Mouse (Mus musculus) ovary, postnatal 36 days (tissue): Measurements from ENCODE around the gene Olfr656.

Experiments used
- DNase-seq: peaks from one replicate; pipeline ENCODE4 v3.0.0; 2022; ENCODE audit warnings: low spot score, mixed read lengths

Olfr656 gene

DNA sequence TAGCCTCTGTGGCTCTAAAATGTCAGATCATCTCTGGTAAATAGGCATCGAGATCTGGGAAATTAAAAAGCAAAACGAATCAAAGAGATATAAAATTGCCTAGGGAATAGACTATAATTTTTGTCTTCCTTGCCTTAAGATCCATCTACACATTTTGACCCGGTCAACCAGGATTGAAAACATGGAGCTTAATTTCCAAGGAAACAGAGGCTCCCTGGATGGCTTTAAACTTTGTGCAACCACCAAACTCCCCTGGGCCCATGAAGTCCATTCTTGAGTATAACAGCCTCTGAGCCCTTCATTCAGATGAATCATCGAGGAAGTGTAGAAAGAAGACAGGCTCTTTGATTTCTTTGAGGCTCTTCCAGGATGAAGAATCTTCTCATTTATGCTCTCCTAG is at the start of gene Olfr656:
TSS of gene Olfr656 (plus strand) at position 301 of the 400 bp plus-strand sequence.
- DNase-seq, result no peak

DNA sequence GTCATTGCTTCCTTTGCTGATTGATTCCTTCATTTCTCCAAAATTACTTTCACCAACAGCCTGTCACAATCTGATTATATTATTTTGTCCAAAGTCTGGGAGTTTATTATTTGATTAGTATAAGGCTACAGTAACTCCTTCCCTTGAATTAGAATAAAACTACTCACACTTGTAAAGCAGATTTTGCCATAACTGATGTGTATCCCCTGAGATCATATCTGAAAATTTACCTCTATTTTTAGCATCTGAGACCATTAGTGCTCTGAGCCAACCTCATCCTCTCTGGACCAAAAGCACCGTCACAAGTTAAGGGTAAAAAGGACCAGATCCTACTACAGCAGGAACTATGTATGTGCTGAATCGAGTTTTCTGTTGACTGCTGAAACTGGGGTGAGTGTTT is 36.7 kb upstream of the Olfr656 start, which contains the start of gene Olfr653:
TSS of gene Olfr653 (plus strand) at position 301 of the 400 bp plus-strand sequence.
- no peak for DNase-seq

DNA sequence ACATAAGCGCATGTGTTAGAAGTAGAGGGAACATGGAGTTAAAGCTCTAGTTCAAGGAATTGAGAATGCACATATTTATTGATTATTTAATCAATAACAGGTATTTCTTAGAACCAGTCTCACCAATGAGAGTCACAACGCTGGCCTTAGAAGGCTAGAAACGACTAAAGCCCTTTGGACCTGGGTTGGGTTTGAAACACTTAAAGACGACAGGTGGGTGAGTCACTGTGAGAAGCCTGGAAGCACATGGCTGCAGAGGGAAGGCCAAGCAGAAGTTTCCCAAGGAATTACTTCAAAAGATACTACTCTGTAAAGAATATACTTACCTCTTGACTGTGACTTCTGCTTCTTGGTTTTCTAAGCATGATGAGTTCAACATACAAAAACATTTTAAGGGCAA is 32.9 kb upstream of the Olfr656 start:
- no peak for DNase-seq

DNA sequence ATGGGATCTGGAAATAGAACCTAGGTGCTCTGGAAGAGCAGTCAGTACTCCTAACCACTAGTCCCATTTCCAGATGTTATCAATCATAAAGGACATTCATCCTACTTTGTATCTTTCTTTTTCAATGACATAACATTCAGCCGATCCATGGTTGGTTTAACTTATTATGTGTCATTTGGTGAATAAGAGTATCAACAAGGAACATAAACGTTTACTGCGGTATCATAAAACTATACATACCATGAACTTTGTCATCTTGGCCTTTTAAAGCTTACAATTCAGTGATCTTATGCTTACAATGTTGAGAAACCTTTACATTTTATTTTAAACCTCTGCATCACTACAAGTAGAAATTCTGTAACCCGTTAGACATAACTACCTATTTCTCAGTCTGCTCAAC is 32.3 kb upstream of the Olfr656 start:
- DNase-seq, result no peak

DNA sequence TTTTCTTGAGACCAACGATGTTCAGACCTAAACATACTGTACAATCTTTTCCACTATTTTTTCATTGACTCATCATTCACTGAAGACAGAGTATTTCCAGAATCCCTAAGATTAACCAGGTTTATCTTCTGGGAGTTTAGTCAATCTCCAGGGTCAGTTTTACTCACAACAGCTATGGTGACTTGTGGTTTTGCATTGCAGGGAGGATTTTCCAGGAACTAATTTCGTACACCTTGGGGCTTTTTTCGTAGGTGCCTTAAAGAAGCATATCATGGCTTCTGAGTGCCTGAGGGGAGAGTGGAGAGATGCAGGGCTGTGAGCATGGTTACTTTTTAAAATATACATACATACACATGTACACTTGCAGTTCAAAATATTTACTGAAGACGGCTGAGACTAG is 27.0 kb upstream of the Olfr656 start, which contains the start of gene Olfr654:
TSS of gene Olfr654 (plus strand) at position 301 of the 400 bp plus-strand sequence.
- DNase-seq, result no peak

DNA sequence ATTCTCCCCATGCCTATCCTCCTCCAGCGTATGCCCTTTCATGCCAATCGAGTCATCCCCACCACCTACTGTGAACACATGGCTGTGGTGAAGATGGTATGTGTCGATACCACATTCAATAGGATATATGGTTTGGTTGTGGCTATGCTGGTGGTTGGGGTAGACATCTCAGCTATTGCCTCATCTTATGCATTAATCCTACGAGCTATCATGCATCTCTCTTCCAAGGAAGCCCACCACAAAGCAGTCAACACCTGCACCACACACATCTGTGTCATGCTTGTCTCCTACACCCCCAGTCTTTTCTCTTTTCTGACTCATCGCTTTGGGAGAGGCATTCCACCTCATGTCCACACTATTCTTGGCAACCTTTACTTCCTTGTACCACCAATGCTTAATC is 25.5 kb upstream of the Olfr656 start:
- no peak for DNase-seq

DNA sequence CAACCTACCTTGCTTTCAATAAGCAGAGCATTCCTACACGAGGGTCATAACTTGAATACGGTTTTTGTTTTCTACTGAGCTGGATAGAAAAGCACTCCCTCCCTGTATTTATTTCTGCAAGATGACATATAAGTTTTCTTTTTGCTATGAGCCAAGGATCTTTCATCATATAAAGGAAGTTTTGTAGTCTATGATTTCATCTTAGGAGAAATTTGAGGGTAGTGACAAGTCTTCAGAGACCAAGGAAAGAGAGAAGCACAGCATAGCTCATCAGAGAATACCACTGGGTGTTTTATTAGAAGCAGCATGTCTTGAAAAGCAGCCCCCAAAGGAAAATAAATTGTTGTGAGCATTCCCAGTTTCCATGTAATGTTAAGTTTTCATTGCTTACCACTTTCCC is 12.1 kb upstream of the Olfr656 start, which contains the start of gene Olfr655:
TSS of gene Olfr655 (minus strand) at position 101 of the 400 bp plus-strand sequence.
- no peak for DNase-seq

DNA sequence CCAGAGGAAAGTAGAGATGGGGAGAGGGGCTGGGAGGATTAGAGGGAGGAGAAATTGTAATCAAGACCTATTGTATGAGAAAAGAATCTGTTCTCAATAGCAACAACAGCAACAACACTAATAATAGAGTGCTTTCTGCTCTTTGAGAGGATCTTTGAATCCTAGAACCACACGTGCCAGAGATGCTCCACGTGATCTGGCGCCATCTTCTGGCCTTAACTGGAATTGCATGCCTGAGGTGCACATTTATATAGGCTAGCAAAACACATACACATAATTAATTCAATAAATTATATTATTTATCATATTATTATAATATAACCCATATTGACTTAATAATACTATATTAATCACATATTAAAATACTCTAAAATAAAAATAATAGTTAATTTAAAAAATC is 10.6 kb upstream of the Olfr656 start:
- peak; percentile 6 for DNase-seq

DNA sequence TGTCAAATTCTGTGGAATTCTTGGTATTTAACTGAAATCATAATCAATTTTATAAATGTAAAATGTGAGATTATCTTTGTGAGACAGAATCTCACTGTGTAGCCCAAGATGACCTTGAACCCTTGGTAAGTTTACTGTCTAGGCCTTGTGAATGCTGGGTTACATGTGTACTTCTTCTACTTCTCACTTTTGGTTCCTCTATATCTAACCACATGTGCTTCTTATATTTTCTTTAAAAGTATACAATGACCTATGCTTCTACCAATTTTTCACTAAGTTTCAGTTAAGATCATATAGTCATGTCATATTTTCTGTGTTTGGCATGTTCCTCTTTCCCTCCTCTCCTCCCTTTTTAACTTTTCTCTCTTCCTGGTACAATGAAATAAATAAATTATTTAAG is 9.0 kb upstream of the Olfr656 start:
- no peak for DNase-seq

DNA sequence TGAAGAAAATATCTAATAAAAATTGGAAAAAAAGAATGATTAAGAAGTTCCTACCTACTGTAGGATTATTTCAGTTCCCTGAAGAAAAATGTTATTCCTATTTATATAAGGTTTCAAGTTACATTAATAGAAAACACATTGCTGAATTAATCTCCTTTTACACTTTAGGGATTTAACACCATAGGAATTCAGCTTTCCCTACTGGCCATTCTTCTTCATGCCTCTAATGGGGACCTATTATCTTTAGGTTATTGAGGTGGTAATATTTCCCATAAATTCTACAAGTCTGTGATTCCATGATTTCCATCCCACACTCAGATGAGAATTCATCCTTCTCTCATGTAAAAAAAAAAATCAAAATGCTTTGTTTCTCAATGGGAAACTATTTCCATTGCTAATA is 10.7 kb downstream of the Olfr656 start, which contains the start of gene Olfr657:
TSS of gene Olfr657 (plus strand) at position 301 of the 400 bp plus-strand sequence.
- DNase-seq, result no peak

DNA sequence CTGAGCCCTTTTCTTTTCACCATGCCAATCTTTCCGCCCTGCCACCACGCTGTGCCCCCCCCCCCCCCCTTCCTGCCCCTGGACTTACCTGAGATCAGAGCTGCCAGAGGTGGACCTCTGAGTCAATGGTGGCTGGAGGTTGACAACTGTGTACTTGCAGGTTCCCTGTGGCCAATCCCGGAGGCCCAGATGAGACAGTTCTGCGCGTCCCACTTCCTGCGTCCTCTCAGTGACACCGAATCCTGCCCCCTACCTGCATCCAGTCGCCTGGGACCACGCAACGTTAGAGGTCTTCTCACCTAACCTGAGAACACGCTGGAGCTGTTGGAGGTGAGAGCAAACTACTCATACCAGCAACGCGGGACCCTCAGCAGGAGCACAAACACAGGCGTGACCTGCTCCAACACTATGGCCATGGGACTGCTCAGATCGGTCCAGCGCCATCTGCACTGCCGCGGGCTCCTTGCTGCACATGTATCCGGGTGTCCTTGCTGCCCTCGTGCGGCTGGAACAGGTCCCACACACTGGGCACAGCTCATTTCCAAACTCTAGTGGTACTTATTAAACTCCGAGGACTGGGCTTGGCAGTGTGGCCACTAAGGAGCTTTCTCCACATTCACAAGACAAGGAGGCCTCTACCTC is 33.2 kb downstream of the Olfr656 start, which contains the start of gene Olfr658:
TSS of gene Olfr658 (minus strand) at position 465 of the 642 bp plus-strand sequence.
- peak; percentile 15 for DNase-seq

DNA sequence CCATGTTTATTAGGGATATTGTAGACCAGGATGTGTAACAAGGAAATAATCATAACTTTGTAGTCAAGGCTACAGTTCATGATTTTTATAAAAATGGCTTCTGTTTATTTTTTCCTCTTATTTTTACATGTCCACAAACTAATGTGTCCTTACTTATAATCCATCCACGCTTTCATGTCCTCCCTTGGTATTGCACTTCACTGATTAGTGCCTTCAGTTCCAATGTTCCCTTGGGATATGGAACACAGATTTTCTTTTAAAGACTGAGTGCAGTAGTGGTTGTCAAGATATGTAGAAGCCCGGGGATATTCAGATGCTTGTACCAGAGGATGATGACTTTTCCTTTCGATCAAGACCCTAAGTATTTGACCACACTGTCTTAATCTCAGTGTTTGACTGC is 52.7 kb downstream of the Olfr656 start, which contains the start of gene Olfr659:
TSS of gene Olfr659 (plus strand) at position 301 of the 400 bp plus-strand sequence.
- no peak for DNase-seq
